Mouse (Mus musculus) frontal cortex, postnatal 14 days (tissue): ENCODE measurements around the gene Rnf145.
"Not testable (repeated sequence)": the region's sequence is repeated elsewhere in the genome, so short reads cannot be mapped to it uniquely, and the experiment has no call there.

ENCODE experiments used
- DNase-seq, 2 experiments: peaks; one replicate each; pipeline ENCODE4 v3.0.0; 2022; ENCODE audit warnings: low spot score in 2 of 2

The Rnf145 gene

GRCm38 (mm10) chr11:44562389-44563135, 43.8 kb downstream of the Rnf145 start:
- no peak for DNase-seq

GRCm38 (mm10) chr11:44564245-44564864, 45.6 kb downstream of the Rnf145 start:
- no peak for DNase-seq

- no peak for DNase-seq
These were observed 46.2 kb downstream of the Rnf145 start for GRCm38 (mm10) chr11:44564940-44565339.

- not testable (repeated sequence) for DNase-seq
These were observed 51.6 kb downstream of the Rnf145 start for GRCm38 (mm10) chr11:44570336-44570735.

GRCm38 (mm10) chr11:44572781-44573180, 54.0 kb downstream of the Rnf145 start:
- no peak for DNase-seq

- no peak for DNase-seq
These were observed 54.6 kb downstream of the Rnf145 start for GRCm38 (mm10) chr11:44573396-44573795.

GRCm38 (mm10) chr11:44574391-44574790, 55.6 kb downstream of the Rnf145 start:
- DNase-seq: no peak

GRCm38 (mm10) chr11:44574820-44575219, 56.1 kb downstream of the Rnf145 start:
- no peak for DNase-seq

GRCm38 (mm10) chr11:44577911-44578310, 59.1 kb downstream of the Rnf145 start:
- no peak for DNase-seq

GRCm38 (mm10) chr11:44581277-44581683, 62.5 kb downstream of the Rnf145 start:
- DNase-seq: no peak

- peak in 1 of 2 experiments; percentile 62 for DNase-seq
These were observed 67.4 kb downstream of the Rnf145 start for GRCm38 (mm10) chr11:44586047-44586696.

GRCm38 (mm10) chr11:44593016-44593415, 74.3 kb downstream of the Rnf145 start:
- no peak for DNase-seq

GRCm38 (mm10) chr11:44594768-44595167, 76.0 kb downstream of the Rnf145 start:
- DNase-seq: no peak

- DNase-seq: no peak
These were observed 88.1 kb downstream of the Rnf145 start for GRCm38 (mm10) chr11:44606881-44607280.

GRCm38 (mm10) chr11:44608646-44609045, 89.9 kb downstream of the Rnf145 start:
- no peak for DNase-seq

GRCm38 (mm10) chr11:44610971-44611781, 92.4 kb downstream of the Rnf145 start:
- DNase-seq: peak; percentile 57 to 84

- DNase-seq: no peak
These were observed 93.4 kb downstream of the Rnf145 start for GRCm38 (mm10) chr11:44612156-44612555.

- no peak for DNase-seq
These were observed 94.1 kb downstream of the Rnf145 start for GRCm38 (mm10) chr11:44612681-44613410.

GRCm38 (mm10) chr11:44613411-44614180, 94.8 kb downstream of the Rnf145 start:
- no peak for DNase-seq
